Mouse (Mus musculus) embryonic facial prominence, embryonic 15.5 days (tissue): Measurements from ENCODE around the gene Sprr3. TPM values are rescaled to one million over a fixed set of nuclear protein-coding genes. Genes with fewer than 3 reads are reported as not detected.
"Not testable (repeated sequence)": the region's sequence is repeated elsewhere in the genome, so short reads cannot be mapped to it uniquely, and the experiment has no call there.

Experiments used
- ATAC-seq: fragments of 200-750 bp; cut with Nextera tagmentation; 2 replicates; pipeline ENCODE4 v1.8.0; 2017; ENCODE audit warnings: low read depth, moderate TSS enrichment; ENCODE audit not compliant: insufficient number of reproducible peaks, low FRiP score, low TSS enrichment
- H3K27ac ChIP-seq: fragments of 300-500 bp; sonication (generic); replicated peaks from 2 replicates; pipeline ENCODE4 v1.5.1; 2015; ENCODE audit warnings: mild to moderate bottlenecking, inconsistent platforms
- H3K27me3 ChIP-seq: fragments of 300-500 bp; sonication (generic); 2 replicates; pipeline ENCODE4 v1.6.1; 2015; ENCODE audit warnings: inconsistent platforms
- H3K36me3 ChIP-seq: fragments of 300-500 bp; sonication (generic); 2 replicates; pipeline ENCODE4 v1.6.1; 2015; ENCODE audit warnings: mild to moderate bottlenecking, inconsistent platforms
- H3K4me1 ChIP-seq: fragments of 300-500 bp; sonication (generic); 2 replicates; pipeline ENCODE4 v1.6.1; 2015; ENCODE audit warnings: inconsistent platforms
- H3K4me2 ChIP-seq: fragments of 300-500 bp; sonication (generic); replicated peaks from 2 replicates; pipeline ENCODE4 v1.6.1; 2015; ENCODE audit warnings: mild to moderate bottlenecking, inconsistent platforms
- H3K4me3 ChIP-seq: fragments of 300-500 bp; sonication (generic); replicated peaks from 2 replicates; pipeline ENCODE4 v1.5.1; 2015; ENCODE audit warnings: mild to moderate bottlenecking, inconsistent platforms
- H3K9ac ChIP-seq: fragments of 300-500 bp; sonication (generic); 2 replicates; pipeline ENCODE4 v1.6.1; 2015; ENCODE audit warnings: inconsistent platforms
- H3K9me3 ChIP-seq: fragments of 300-500 bp; sonication (generic); replicated peaks from 2 replicates; pipeline ENCODE4 v1.6.1; 2016; ENCODE audit warnings: inconsistent platforms
- WGBS: fragments of 180-500 bp; shearing (Covaris S2); methylation state at CpG from one replicate; pipeline ENCODE4 v1.1.7; 2015; 5-methylcytosine and 5-hydroxymethylcytosine counted together
- polyA plus RNA-seq: library from polyadenylated mRNA; unstranded; fragments of >200 nt; fragmentation: Nextera tagmentation; extraction: Ambion mirVana; gene quantifications from 2 replicates; pipeline ENCODE4 v1.2.1, GENCODE M21; 2015

The Sprr3 gene
- polyA plus RNA-seq, result 27.2 and 28.3 TPM in 2 replicates

DNA sequence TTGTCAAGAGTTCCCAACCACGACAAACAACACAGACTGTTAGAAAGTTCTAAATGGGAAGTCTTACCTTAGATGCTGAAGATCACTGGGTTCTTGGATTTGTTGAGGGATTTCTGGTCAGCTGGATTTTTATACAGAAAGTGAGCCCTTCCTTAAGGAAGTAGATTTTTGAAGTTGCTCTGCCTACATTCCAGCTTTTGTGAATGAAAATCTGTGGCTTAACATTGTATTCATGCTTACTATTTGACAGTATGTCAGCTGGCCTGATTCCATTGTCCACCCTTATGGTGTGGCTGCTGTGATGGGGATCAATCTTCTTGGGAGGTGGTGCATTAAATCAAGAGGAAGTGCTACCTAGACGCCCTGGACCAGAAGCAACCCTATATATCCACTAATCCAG, at the start of gene Sprr3:
Gene Sprr3, minus strand, starts transcription at position 101 of the 400 bp plus-strand sequence.
- ATAC-seq, result no peak
- no peaks in the 10 kb centered on the region for H3K4me1 ChIP-seq
- H3K36me3 ChIP-seq, result no peaks in the 10 kb centered on the region
- no peak within 1 kb of the TSS for H3K27ac ChIP-seq
- no peaks in the 10 kb centered on the region for H3K27me3 ChIP-seq
- no peak within 1 kb of the TSS for H3K4me3 ChIP-seq
- 66% methylated on average over 2 of the region's 2 CpGs for WGBS
- no peaks in the 10 kb centered on the region for H3K9me3 ChIP-seq
- no peak within 1 kb of the TSS for H3K9ac ChIP-seq
- H3K4me2 ChIP-seq, result no peak within 1 kb of the TSS

DNA sequence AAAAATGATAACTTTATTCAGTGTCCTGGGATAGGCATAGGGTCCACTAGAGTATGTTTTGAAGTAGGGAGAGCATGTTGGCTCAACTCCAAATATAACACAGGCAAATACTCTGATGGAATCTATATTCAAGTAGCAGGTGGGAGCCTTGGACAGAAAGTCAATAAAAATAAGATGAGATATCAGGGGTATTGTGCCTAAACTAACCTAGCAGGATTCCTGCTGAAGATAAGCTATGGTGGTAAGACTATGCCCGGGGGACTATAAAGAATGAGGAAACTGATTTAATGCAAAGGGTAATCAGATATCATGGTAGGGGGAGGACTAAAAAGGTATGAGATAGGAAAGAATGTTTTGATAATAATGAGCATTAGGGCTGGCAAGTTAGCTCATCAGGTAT, 49.7 kb upstream of the Sprr3 start:
- no peaks in the 10 kb centered on the region for H3K36me3 ChIP-seq
- H3K27ac ChIP-seq, result no peak overlapping the region
- no peaks in the 10 kb centered on the region for H3K9me3 ChIP-seq
- WGBS, result 94% methylated on average over 1 of the region's 1 CpGs
- H3K27me3 ChIP-seq, result no peaks in the 10 kb centered on the region
- no peaks in the 10 kb centered on the region for H3K4me1 ChIP-seq
- no peak overlapping the region for H3K4me3 ChIP-seq
- no peak overlapping the region for H3K9ac ChIP-seq
- H3K4me2 ChIP-seq, result no peak overlapping the region
- ATAC-seq, result no peak

DNA sequence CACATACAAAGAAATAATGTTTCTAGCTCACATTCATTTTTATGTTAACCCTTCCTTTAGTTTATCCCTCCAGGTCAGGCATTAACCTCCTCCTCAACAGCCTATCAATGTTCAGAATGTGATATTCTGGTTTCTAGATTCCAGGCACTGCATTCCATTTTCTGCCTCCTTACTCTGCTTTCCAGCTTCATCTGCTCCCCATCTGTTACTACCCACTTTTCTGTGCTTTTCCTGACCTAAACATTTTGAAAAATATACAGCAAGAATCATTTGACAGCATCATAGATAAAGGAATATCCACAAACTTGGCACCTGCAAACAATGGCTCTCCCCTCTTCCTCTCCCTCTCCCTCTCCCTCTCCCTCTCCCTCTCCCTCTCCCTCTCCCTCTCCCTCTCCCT, 45.0 kb upstream of the Sprr3 start:
- Histone ChIP-seq H3K27ac (no peak overlapping the region), H3K27me3 (no peaks in the 10 kb centered on the region), H3K36me3 (no peaks in the 10 kb centered on the region), H3K4me2 (no peak overlapping the region), H3K4me3 (no peak overlapping the region), H3K4me1 (no peaks in the 10 kb centered on the region), H3K9me3 (no peaks in the 10 kb centered on the region), H3K9ac (no peak overlapping the region)
- ATAC-seq, result no peak

DNA sequence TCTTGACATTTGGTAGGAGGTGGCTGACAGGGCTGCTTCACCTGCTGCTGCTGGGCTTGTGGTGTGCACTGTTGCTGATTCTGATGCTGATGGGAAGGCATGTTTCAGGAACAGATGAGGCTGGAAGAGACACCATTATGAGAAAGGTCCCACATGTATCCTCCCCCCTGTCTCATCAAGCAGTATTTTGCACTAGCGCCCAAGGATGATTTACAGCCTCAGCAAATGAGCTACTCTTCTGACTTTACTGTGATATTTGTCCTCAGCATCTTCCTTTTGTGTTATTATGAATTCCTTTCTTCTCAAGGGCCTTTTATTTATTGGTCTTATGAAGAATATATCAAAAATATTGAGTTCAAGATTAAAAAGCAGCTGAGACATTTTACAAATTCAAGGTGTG, 41.9 kb upstream of the Sprr3 start, which contains the start of gene Sprr4:
Gene Sprr4, minus strand, starts transcription at position 101 of the 400 bp plus-strand sequence.
- ATAC-seq, result no peak
- no peak within 1 kb of the TSS for H3K4me2 ChIP-seq
- no peaks in the 10 kb centered on the region for H3K36me3 ChIP-seq
- H3K4me3 ChIP-seq, result no peak within 1 kb of the TSS
- no peak within 1 kb of the TSS for H3K27ac ChIP-seq
- H3K27me3 ChIP-seq, result no peaks in the 10 kb centered on the region
- no peaks in the 10 kb centered on the region for H3K9me3 ChIP-seq
- H3K4me1 ChIP-seq, result no peaks in the 10 kb centered on the region
- 83% methylated on average over 1 of the region's 1 CpGs for WGBS
- H3K9ac ChIP-seq, result no peak within 1 kb of the TSS

DNA sequence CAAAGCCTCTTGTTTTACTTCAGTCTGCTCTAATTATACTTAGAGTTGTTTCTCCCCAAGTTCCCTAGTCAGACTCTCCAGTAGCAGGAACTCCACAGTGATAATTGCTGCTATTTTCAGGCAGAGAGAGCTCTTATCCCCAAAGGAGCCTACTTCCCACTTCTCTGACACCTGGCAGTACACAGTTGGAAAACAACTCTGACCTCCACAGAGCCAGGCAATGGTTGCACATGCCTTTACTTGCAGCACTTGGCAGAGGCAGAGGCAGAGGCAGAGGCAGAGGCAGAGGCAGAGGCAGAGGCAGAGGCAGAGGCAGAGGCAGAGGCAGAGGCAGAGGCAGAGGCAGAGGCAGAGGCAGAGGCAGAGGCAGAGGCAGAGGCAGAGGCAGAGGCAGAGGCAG, 31.7 kb upstream of the Sprr3 start:
- H3K27me3 ChIP-seq, H3K4me2 ChIP-seq, H3K9me3 ChIP-seq, H3K4me3 ChIP-seq, H3K36me3 ChIP-seq, ATAC-seq, H3K4me1 ChIP-seq, H3K9ac ChIP-seq, H3K27ac ChIP-seq: not testable (repeated sequence)

DNA sequence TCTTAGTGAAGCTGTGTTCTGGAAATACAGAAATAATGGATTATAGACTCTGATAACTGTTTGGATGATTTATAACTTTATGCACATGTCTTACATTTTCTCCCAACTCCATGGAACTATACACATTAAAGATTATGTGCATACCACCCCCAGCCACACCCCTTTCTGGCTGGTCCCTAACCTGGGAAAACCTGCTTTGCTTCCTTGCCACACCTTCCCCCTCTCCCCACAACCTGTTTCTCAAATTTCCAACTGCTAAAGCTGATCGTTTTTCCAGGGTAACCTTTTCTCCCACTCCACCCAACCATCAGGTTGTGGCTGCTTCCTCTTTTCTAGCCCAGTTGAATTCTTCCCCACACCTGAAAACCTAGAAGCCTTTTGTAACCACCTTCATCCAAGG, 27.8 kb upstream of the Sprr3 start:
- Histone ChIP-seq H3K36me3 (no peaks in the 10 kb centered on the region), H3K9me3 (no peaks in the 10 kb centered on the region), H3K9ac (no peak overlapping the region), H3K27ac (0 out of 2 replicates have a peak overlapping the region, but pooled peaks have one; percentile 34), H3K4me3 (no peak overlapping the region), H3K4me2 (no peak overlapping the region), H3K27me3 (no peaks in the 10 kb centered on the region), H3K4me1 (no peaks in the 10 kb centered on the region)
- WGBS, result 22% methylated on average over 1 of the region's 1 CpGs
- ATAC-seq, result no peak; the same call in 1 of the 2 replicates

DNA sequence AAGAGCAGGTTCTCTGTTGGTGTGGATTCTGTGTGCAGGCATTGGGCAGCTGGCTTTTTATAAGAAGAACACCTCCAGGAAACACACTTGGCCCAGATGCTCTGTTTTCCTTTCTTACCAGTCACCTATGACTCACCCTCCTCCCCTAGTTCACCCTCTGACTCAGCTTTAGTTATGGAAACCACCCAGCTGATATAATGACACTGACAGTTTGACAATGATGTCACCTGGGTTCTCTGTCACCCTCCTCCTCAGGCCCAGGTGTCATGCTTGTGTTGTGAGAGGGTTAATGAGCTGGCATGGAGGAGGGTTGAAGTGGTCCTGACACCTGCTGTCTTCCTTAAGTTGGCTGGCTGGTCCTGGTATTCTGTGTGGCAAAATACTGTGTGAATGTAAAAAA, 27.3 kb upstream of the Sprr3 start, which contains the start of gene Sprr1a:
Gene Sprr1a, minus strand, starts transcription at position 33 of the 400 bp plus-strand sequence.
- H3K4me2 ChIP-seq, result no peak within 1 kb of the TSS
- no peaks in the 10 kb centered on the region for H3K4me1 ChIP-seq
- 0 out of 2 replicates have a peak within 1 kb of the TSS, but pooled peaks have one; percentile 34 for H3K27ac ChIP-seq
- no peak for ATAC-seq
- H3K36me3 ChIP-seq, result no peaks in the 10 kb centered on the region
- no peak within 1 kb of the TSS for H3K9ac ChIP-seq
- H3K27me3 ChIP-seq, result no peaks in the 10 kb centered on the region
- H3K4me3 ChIP-seq, result no peak within 1 kb of the TSS
- no peaks in the 10 kb centered on the region for H3K9me3 ChIP-seq

DNA sequence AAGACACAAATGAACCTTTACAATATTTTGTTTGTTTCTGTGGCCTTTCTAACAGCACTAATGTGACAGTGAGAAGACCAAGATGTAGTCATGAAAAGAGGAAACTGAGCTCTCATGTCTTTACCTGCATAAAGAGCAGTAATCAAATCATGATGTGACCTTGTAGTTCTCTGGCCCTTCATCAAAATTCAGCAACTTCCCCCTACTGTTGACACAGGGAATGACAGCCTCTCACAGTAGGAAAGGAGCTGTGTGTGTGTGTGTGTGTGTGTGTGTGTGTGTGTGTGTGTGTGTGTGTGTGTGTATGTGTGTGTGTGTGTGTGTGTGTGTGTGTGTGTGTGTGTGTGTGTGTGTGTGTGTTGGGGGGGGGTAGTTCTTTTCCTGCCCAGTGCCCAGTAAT, 22.7 kb upstream of the Sprr3 start:
- ATAC-seq, H3K4me1 ChIP-seq, H3K9me3 ChIP-seq, H3K9ac ChIP-seq, H3K4me3 ChIP-seq, H3K27me3 ChIP-seq, H3K36me3 ChIP-seq, H3K27ac ChIP-seq, H3K4me2 ChIP-seq: not testable (repeated sequence)

DNA sequence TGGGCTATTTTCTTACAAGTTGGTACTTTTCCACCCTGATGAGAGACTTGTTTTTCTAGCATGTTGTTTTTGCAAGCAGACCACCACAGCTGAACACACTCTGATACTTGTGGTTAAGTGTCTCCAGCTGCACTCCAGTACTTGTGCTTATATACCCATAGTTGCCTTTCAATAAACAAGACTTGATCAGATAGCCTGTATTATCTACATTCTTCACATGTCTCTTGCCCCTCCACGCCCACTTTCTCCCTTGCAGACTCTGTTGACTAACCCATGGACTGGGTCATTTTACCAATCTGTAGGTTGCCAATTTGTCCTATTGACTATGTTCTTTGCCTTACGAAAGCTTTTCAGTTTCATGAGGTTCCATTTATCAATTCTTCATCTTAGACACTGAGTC, 11.6 kb upstream of the Sprr3 start:
- H3K4me2 ChIP-seq, result no peak overlapping the region
- no peak overlapping the region for H3K9ac ChIP-seq
- 87% methylated on average over 2 of the region's 2 CpGs for WGBS
- no peak overlapping the region for H3K27ac ChIP-seq
- H3K4me3 ChIP-seq, result no peak overlapping the region
- no peaks in the 10 kb centered on the region for H3K4me1 ChIP-seq
- no peak for ATAC-seq
- H3K9me3 ChIP-seq, result no peaks in the 10 kb centered on the region
- H3K36me3 ChIP-seq, result no peaks in the 10 kb centered on the region
- no peaks in the 10 kb centered on the region for H3K27me3 ChIP-seq

DNA sequence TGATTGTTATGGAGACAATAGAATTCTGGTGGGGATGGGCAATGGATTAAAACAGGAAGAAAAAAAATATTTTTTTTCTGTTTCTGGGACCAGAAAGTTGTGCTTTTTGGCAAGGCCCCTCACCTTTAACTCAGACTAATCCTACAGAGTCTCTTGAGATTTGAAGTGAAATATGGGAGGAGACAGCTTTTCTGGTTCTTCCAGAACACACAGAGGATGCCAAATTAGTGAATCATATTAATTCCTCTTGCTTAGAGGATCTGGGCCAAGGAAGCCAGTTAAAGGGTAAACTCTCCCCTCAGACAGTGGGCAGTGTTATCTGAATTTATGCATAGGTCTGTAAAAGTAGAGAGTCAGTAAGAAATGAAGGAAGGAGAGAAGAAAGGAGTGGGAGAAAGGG, 8.9 kb upstream of the Sprr3 start:
- no peak overlapping the region for H3K4me2 ChIP-seq

DNA sequence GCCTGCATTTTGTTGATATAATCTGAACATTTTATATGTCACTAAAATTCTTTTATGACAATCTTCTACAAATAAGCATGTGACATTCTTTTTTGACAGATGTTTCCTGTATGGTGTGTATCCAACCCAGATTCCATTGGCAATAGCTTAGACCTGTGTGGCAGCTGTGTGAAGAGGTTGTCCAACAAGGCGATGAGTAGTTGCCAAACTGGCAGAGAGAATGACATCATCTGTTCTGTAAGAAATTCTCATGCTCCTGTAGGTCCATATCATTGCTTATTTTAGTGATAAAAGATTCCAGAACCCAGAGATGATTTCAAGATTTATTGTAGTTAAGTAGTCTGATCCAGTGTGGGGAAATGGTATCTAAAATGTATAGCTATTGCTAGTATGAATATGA, 8.1 kb upstream of the Sprr3 start:
- Histone ChIP-seq H3K27ac (no peak overlapping the region), H3K9ac (no peak overlapping the region), H3K27me3 (no peaks in the 10 kb centered on the region), H3K4me3 (no peak overlapping the region), H3K36me3 (no peaks in the 10 kb centered on the region), H3K4me1 (no peaks in the 10 kb centered on the region), H3K4me2 (no peak overlapping the region), H3K9me3 (no peaks in the 10 kb centered on the region)
- ATAC-seq, result no peak
- 70% methylated on average over 1 of the region's 1 CpGs for WGBS

More for the DNA sequence above, 8.9 kb upstream of the Sprr3 start:
- Histone ChIP-seq H3K9me3 (no peaks in the 10 kb centered on the region), H3K27me3 (no peaks in the 10 kb centered on the region), H3K9ac (no peak overlapping the region), H3K36me3 (no peaks in the 10 kb centered on the region), H3K27ac (no peak overlapping the region), H3K4me1 (no peaks in the 10 kb centered on the region), H3K4me3 (no peak overlapping the region)
- ATAC-seq, result no peak

DNA sequence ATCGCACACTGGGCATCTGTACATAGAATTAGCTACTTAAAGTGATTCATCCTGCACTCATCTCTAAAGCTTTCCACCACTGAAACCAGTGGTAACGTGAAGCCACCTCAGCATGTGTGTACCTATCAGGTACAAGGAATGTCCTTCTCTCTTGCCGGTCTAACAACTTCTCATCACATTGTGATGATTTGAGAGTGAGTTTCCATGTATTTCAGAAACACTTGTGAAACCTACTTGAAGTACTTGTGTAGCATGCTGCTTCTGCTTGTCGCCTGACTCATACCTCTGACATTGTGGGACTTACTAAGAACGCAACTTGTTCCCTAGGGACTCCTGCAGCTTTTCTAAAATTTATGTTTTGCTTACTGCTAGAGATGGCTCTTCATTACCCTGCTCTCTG, 3.4 kb downstream of the Sprr3 start:
- Histone ChIP-seq H3K9me3 (no peaks in the 10 kb centered on the region), H3K27me3 (no peaks in the 10 kb centered on the region), H3K9ac (no peak overlapping the region), H3K4me1 (no peaks in the 10 kb centered on the region), H3K27ac (no peak overlapping the region), H3K4me2 (no peak overlapping the region), H3K36me3 (no peaks in the 10 kb centered on the region), H3K4me3 (no peak overlapping the region)
- ATAC-seq, result no peak
- 80% methylated on average over 5 of the region's 5 CpGs for WGBS
